Mouse (Mus musculus): ENCODE data around the gene Cxcl16. TPM values are rescaled to one million over a fixed set of nuclear protein-coding genes. Genes with fewer than 3 reads are reported as not detected.

The Cxcl16 gene
- polyA plus RNA-seq (2012; ENCODE audit: insufficient read depth, insufficient read length, low replicate concordance, missing spikeins): not detected in 2 replicates

DNA sequence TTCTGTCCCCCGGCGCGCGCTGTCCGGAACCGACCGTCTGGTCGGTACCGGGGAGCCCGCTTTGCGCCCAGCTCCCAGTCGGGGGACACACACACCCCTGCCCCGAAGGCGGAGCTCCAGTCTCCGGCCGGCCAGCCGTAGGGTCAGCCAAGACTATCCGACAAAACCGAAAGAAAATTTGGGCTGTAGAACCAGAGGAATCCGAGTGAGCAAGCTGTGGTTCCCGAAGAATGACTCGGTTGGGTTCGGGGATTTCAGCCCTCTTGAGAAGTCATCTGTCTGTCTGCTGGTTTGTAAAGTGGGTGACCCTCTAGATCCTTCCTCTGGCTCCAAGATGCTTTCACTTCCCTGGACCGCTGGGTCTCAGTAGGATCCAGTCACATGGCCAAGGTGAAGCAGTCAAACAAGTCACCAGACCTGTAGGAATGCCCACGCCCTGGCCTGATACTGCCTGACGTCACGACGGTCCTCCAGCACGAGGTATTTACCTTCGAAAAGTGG lies at the start of gene Cxcl16:
TSS of gene Cxcl16 (minus strand) at position 384 of the 501 bp plus-strand sequence.
- Histone ChIP-seq H3K27ac (ENCODE audit: insufficient read depth, low read depth, low read length) (no peak within 1 kb of the TSS), H3K4me3 (ENCODE audit: insufficient read depth, low read depth, low read length) (peak within 1 kb of the TSS; percentile 48), H3K4me1 (ENCODE audit: control insufficient read depth, insufficient read depth, low read length) (peaks cover 8% of the 10 kb centered on the region)
- WGBS: 8% methylated on average over 30 of the region's 30 CpGs
- TF ChIP-seq POLR2A (IDR thresholded peaks at IDR 0.05; ENCODE audit: insufficient read depth, low read depth, low read length) (no peak), CTCF (IDR thresholded peaks at IDR 0.05; ENCODE audit: insufficient read depth, low read depth, low read length) (no peak)

- TF ChIP-seq CTCF (IDR thresholded peaks at IDR 0.05; ENCODE audit: insufficient read depth, low read depth, low read length) (no peak), POLR2A (IDR thresholded peaks at IDR 0.05; ENCODE audit: insufficient read depth, low read depth, low read length) (no peak)
- 79% methylated on average over 7 of the region's 7 CpGs for WGBS
Measured at GRCm38 (mm10) chr11:70506962-70507515, 47.3 kb upstream of the Cxcl16 start.

GRCm38 (mm10) chr11:70506385-70506784 lies 46.6 kb upstream of the Cxcl16 start:
- H3K27ac ChIP-seq (ENCODE audit: insufficient read depth, low read depth, low read length): no peak overlapping the region
- TF ChIP-seq POLR2A (IDR thresholded peaks at IDR 0.05; ENCODE audit: insufficient read depth, low read depth, low read length) (no peak), CTCF (IDR thresholded peaks at IDR 0.05; ENCODE audit: insufficient read depth, low read depth, low read length) (no peak)
- H3K4me1 ChIP-seq (ENCODE audit: control insufficient read depth, insufficient read depth, low read length): peaks cover 6% of the 10 kb centered on the region
- WGBS: 23% methylated on average over 4 of the region's 4 CpGs
- H3K4me3 ChIP-seq (ENCODE audit: insufficient read depth, low read depth, low read length): no peak overlapping the region

More at GRCm38 (mm10) chr11:70506962-70507515, 47.3 kb upstream of the Cxcl16 start:
- Histone ChIP-seq H3K27ac (ENCODE audit: insufficient read depth, low read depth, low read length) (no peak overlapping the region), H3K4me1 (ENCODE audit: control insufficient read depth, insufficient read depth, low read length) (peaks cover 6% of the 10 kb centered on the region), H3K4me3 (ENCODE audit: insufficient read depth, low read depth, low read length) (no peak overlapping the region)

DNA sequence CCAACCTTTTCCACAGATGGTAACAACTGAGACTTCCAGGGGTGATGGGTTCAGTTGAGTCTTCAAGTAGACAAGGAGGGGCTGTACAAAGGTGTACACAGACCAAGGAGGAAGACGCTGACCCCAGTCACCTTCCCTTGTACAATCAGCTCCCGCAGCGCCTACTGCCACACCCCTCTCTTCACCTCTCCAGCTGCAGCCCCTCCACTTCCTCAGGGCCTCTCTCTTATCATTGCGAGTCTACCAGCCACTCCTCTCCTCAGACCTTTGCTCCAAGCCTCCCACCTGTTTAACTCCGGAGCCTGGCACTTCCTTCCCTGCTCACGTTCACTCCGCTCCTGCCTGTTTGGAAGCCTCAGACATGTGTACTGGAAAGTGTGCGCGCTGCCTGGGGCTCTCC lies 45.2 kb upstream of the Cxcl16 start, which contains the start of gene Tm4sf5:
TSS of gene Tm4sf5 (plus strand) at position 275 of the 400 bp plus-strand sequence.
- 81% methylated on average over 9 of the region's 9 CpGs for WGBS
- TF ChIP-seq CTCF (IDR thresholded peaks at IDR 0.05; ENCODE audit: insufficient read depth, low read depth, low read length) (no peak), POLR2A (IDR thresholded peaks at IDR 0.05; ENCODE audit: insufficient read depth, low read depth, low read length) (no peak)
- Histone ChIP-seq H3K27ac (ENCODE audit: insufficient read depth, low read depth, low read length) (no peak within 1 kb of the TSS), H3K4me1 (ENCODE audit: control insufficient read depth, insufficient read depth, low read length) (peaks cover 5% of the 10 kb centered on the region), H3K4me3 (ENCODE audit: insufficient read depth, low read depth, low read length) (no peak within 1 kb of the TSS)

GRCm38 (mm10) chr11:70502018-70502417 lies 42.2 kb upstream of the Cxcl16 start:
- 85% methylated on average over 3 of the region's 3 CpGs for WGBS
- no peak overlapping the region for H3K27ac ChIP-seq (ENCODE audit: insufficient read depth, low read depth, low read length)
- no peak overlapping the region for H3K4me3 ChIP-seq (ENCODE audit: insufficient read depth, low read depth, low read length)
- TF ChIP-seq POLR2A (IDR thresholded peaks at IDR 0.05; ENCODE audit: insufficient read depth, low read depth, low read length): no peak
- TF ChIP-seq CTCF (IDR thresholded peaks at IDR 0.05; ENCODE audit: insufficient read depth, low read depth, low read length): no peak
- no peaks in the 10 kb centered on the region for H3K4me1 ChIP-seq (ENCODE audit: control insufficient read depth, insufficient read depth, low read length)

- Histone ChIP-seq H3K4me3 (ENCODE audit: insufficient read depth, low read depth, low read length) (no peak overlapping the region), H3K4me1 (ENCODE audit: control insufficient read depth, insufficient read depth, low read length) (no peaks in the 10 kb centered on the region), H3K27ac (ENCODE audit: insufficient read depth, low read depth, low read length) (no peak overlapping the region)
- TF ChIP-seq POLR2A (IDR thresholded peaks at IDR 0.05; ENCODE audit: insufficient read depth, low read depth, low read length): no peak
- WGBS: 94% methylated on average over 1 of the region's 1 CpGs
Measured at GRCm38 (mm10) chr11:70500476-70500812, 40.7 kb upstream of the Cxcl16 start.

- WGBS: 66% methylated on average over 14 of the region's 14 CpGs
- Histone ChIP-seq H3K27ac (ENCODE audit: insufficient read depth, low read depth, low read length) (no peak overlapping the region), H3K4me3 (ENCODE audit: insufficient read depth, low read depth, low read length) (no peak overlapping the region), H3K4me1 (ENCODE audit: control insufficient read depth, insufficient read depth, low read length) (no peaks in the 10 kb centered on the region)
- no peak for TF ChIP-seq POLR2A (IDR thresholded peaks at IDR 0.05; ENCODE audit: insufficient read depth, low read depth, low read length)
- no peak for TF ChIP-seq CTCF (IDR thresholded peaks at IDR 0.05; ENCODE audit: insufficient read depth, low read depth, low read length)
Measured at GRCm38 (mm10) chr11:70499566-70500475, 40.0 kb upstream of the Cxcl16 start.

GRCm38 (mm10) chr11:70489684-70490083 lies 29.9 kb upstream of the Cxcl16 start:
- TF ChIP-seq CTCF (IDR thresholded peaks at IDR 0.05; ENCODE audit: insufficient read depth, low read depth, low read length) (no peak), POLR2A (IDR thresholded peaks at IDR 0.05; ENCODE audit: insufficient read depth, low read depth, low read length) (no peak)
- no peaks in the 10 kb centered on the region for H3K4me1 ChIP-seq (ENCODE audit: control insufficient read depth, insufficient read depth, low read length)
- H3K27ac ChIP-seq (ENCODE audit: insufficient read depth, low read depth, low read length): no peak overlapping the region
- H3K4me3 ChIP-seq (ENCODE audit: insufficient read depth, low read depth, low read length): no peak overlapping the region
- 82% methylated on average over 6 of the region's 6 CpGs for WGBS

DNA sequence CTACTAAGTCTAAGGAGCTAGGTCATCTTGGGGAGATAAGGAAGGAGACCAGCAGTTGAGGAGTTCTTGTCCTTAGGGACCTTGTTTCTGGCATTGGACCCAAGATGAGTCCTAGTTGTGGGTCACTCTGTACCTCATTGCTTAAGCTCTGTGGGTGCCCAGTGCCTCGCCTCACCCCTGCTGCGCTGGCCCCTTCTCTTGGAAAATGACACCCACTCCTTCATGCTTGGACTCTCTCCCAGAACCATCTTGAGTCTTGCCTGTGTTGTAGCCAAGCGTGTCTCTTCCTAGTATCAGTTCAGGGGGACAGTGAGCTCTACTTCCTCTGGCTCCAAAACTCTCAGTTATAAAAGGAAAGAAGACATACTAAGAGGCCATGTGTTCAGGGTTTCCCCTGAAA lies 29.4 kb upstream of the Cxcl16 start:
- Histone ChIP-seq H3K4me1 (ENCODE audit: control insufficient read depth, insufficient read depth, low read length) (no peaks in the 10 kb centered on the region), H3K4me3 (ENCODE audit: insufficient read depth, low read depth, low read length) (no peak overlapping the region), H3K27ac (ENCODE audit: insufficient read depth, low read depth, low read length) (no peak overlapping the region)
- TF ChIP-seq CTCF (IDR thresholded peaks at IDR 0.05; ENCODE audit: insufficient read depth, low read depth, low read length): no peak
- TF ChIP-seq POLR2A (IDR thresholded peaks at IDR 0.05; ENCODE audit: insufficient read depth, low read depth, low read length): no peak
- WGBS: 84% methylated on average over 3 of the region's 3 CpGs

Data from olfactory bulb, adult 2 months (tissue).